Mouse (Mus musculus): ENCODE measurements around the gene Cyth2. TPM values are rescaled to one million over a fixed set of nuclear protein-coding genes. Genes with fewer than 3 reads are reported as not detected.

Gene Cyth2
- total RNA-seq (2022) = 100 to 1,000 TPM; 135 to 147 (median 139) TPM

DNA sequence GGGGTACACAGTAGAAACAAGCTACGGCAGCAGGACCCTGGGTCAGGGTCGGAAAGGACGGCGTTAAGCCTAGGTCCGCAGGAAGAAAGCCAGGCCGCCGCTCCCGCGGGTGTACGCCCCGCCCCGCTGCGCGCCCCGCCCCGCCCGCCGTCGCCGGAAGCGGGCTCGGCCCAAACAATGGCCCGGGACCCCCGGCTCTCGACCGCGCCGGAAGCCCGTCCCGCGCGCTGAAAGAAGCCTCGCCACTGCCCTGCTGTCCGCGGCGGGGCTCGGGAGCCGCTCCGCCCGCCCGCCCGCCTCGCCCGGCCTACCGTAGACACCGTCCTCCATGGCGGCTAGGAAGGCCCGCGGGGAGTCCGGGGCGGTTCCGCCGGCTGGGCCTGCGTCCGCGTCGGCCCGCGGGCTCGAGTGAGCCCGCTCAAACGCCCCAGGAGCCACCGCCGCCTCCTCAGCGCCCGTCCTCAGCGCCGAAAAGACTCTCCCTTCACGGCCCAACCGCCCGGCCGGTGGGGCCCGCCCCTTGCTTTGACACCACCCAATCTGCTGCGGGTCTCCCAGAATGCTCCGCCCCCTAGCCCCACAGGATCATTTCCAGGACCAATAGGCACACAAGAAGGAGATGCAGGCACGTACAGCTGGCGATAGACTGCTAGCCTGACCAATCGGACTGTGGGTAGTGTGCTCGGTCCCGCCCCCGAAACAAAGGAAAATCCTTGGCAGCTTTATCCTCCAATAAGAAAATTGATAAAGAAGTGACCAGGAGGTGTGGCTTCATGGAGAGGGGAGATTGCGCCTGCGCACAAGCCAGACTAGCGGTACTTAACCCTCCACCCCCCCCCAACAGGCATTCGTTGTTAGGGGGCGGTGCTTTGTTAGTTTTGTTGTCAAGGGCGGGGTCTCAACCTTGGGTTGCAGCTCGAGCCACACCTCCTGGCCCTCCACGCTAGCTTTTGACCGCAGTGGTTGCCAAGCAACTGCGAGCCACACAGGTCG, at the start of gene Cyth2:
Gene Cyth2 (minus strand): TSS at position 795 of the 993 bp plus-strand sequence.
- peak; percentile 99 to 100 for DNase-seq (ENCODE audit: low spot score in 2 of 2)

DNA sequence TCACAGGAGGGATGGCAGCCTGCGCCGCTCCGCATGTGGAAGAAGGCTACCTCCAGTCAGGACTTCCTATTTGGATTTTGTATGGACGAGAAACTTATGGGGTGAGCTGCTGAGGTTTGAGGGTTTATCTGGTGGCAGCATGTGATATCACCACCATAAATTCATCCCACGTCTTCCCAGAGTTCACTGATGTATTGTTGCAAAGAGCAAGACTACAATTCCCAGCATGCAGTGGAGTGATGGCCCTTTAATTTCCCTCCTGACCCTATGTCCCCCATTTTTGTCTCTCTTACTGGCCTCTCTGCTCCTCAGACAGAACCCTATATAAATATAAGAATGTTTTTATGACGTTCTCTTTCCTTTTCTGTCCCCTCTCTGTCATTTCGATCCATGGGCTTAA, 48.4 kb upstream of the Cyth2 start:
- DNase-seq (ENCODE audit: low spot score in 2 of 2) = no peak

DNA sequence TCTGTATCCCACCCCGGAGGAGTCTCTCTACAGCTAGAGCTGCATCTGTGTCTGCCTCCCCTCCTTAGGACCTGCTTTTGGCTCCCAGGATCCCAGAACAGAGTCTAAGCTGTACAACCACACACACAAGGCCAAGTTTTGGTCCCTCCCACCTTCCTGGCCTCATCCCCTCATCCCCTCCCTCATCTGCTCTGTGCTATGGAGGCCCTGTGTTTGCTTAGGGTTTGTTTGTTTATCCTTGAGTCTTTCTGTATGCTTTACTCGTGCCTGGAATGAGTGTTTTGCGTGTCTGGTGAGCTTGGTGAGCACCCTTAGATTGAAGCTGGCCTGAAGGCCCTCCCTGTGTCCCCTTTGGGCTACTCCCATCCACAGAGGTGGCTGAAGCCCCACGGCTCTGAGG, 44.6 kb upstream of the Cyth2 start:
- no peak for DNase-seq (ENCODE audit: low spot score in 2 of 2)

DNA sequence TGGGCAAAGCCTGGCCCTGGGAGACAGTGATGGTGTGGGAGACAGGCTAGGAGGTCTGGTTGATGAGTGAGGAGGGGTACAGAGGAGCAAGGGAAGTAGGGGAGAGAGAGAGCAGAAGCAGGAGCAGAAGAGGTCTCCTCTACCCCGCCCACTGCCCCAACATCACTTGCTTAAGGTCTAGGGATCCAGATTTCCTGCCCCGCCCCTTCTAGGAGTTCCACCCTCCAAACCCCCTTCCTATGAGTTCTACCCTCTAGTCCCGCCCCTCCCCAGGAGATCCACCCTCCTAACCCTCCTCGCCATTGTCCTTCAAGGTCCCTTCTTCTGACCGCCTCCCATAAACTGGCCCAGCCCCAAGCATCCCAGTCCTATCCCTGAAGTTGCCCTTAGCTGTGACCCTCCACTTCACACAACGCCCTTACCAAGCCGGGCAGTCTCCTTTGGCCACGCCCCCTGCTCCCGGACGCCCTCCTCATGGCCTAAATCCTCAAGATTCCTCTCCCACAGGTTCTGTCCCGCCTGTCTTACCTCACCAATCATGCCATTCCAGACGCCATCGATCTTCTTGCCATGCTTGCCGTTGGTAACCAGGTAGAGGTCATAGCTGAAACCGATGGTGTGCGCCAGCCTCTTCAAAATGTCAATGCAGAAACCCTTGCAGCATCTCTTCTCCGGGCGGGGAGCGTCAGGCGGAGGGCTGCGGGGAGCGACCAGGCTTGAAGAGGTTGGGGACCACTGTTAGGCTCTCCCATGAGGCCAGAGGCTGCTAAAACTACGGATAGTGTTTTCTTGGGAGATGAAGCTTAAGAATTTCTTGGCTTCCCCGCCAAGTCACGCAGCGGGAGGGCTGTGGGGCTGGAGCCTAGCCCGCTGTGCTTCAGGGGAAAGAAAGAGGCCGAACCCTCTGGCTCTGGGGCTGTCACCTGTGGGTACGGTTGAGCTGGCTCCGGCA, 42.8 kb upstream of the Cyth2 start:
- no peak for DNase-seq (ENCODE audit: low spot score in 2 of 2)

DNA sequence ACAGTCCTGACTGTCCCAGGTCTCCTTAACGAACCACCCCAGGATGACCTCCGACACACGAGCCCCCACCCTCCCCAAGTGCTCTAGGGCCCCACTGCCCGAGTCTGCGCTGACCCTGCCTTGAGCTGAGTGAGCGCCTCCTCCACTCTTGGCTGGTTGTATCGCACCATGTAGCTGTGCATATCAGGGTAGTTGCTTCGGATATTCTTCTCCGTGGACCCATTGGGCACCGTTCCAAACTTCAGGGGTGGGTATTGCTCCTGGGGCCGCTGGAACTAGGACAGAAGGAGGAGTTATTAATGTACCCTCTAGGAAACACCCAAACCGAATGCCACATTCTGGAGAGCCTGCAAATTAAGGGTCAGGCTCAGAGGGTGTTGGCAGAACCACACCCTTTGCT, 38.7 kb upstream of the Cyth2 start:
- DNase-seq (ENCODE audit: low spot score in 2 of 2) = no peak

DNA sequence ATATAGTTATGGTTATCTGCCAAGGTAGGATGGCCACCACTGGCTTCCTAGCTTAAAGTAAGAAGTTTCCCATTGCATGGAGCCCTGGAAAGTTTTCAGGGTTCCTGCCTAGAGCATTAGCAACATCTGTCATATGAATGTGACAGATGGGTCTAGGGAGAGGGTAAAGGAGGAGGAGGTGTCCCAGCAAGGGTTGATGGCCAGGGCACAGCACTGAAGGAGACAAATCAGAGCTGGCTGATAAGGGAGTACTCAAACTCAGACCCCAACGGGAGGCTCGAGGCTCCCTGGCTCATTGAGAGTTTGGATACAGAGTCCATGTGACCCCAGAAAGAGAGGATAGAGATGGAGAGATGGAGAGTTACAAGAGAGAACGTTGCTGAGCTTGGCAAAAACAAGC, 36.3 kb upstream of the Cyth2 start:
- no peak for DNase-seq (ENCODE audit: low spot score in 2 of 2)

DNA sequence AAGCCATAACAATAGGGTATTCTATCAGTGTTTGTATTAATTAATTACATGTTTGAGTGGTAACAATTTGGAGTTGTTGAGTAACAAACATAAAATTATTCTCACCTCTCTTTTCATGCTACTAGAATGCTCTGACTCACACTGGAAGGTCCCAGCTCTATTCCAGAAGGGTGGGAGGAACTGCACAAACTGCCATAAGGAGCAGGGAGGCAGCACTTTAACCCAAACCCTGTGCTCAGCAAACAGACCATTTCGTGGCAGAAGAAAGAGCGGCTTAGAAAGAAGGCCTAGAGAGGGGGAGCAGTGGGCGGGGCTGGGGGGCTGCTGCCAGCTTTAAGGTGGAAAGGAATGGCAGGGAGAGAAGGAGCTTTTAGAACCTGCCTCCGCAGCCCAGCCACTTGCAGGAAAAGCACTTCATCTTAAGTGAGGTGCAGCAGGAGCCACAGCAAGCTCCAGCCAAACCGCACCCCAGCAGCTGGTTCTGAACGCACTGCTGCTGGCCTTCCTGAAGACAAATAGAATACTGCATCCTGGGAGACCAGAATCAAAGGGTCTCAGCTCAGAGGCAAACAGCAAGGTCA, 34.2 kb upstream of the Cyth2 start:
- DNase-seq (ENCODE audit: low spot score in 2 of 2) = no peak

DNA sequence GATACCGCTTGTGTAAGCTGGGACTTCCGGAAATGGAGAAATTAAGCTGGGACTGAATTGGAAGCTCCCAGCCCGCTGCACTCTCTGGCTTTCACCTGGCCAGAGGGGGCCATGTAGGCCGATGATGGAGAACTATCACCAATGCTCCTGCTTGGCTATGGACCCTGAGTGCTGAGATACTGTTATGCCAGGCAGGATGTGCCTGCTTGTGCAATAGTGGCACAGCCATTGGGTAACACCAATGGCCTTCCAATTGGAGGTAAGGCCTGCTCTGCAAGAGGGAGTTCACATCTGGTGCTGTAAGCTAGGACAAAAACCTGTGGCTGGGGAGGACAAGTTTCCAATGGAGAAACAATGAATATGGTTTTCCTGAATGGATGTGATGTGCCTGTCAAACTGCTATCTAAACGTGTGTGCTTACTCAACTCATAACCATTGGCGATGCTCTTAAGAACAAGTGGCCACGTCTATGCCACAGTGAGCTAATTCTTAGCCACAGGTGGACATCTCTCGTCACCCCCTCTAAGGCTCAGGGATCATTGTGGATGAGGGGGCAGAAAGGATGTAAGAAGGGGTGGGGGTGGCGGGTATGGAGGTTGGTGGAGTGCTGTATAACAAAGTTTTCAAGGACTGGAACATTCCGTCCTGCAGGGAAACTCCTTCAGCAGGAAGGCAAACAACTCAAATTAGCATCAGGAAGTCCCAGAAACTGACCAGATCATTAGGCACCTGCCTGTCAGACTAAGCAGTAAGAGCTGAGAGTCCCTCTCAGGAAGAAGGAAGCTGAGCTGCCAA, 28.8 kb upstream of the Cyth2 start:
- no peak for DNase-seq (ENCODE audit: low spot score in 2 of 2)

DNA sequence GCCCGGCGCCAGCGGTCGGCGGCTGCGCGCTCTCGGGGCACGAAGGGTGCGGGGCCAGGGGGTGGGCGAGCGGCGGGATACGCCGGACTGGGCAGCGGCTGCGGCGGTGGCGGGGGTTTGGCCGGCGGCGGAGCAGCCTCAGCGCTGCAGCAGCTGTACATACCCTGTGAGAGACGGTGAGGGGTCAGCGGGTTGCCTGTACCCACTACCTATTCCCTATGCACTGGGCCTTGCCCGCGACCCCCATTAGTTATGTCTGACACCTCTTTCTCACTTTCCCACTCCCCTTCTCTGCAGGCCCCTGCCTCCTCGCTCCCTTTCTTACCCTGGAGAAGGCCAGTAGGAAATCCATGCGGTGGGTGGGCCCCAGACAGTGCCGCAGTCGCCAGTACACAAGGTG, 19.5 kb upstream of the Cyth2 start:
- no peak for DNase-seq (ENCODE audit: low spot score in 2 of 2)

DNA sequence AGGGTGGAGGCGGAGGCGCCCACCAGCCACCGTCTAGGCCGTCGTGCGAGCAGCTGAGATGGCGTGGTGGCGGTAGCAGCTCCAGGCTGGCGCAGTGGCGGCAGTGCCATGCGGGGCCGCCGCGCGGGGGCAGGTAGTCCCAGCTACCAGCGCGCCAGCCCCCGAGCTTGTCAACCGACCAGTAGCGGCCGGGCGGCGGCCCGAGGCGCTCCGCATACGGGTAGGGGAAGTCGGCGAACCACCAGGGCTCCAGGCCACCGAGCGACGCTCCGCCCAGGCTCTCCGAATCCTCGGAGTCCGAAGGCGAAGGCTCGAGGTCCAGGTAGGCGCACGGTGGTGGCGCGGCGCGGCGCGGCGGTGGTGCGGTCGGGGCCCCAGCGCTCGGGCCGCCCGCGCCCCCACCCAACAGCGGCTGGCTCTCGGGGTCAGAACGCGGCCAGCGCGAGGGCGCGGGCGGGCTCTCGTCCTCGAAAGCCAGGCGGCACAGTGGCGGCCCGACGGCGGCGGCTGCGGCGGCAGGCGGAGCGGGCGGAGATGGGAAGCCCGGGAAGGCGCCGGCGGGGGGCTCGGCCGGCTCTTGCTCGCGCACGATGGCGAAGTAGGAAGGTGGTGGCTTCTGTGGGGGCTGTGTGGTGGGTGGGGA, 18.9 kb upstream of the Cyth2 start:
- no peak for DNase-seq (ENCODE audit: low spot score in 2 of 2)

DNA sequence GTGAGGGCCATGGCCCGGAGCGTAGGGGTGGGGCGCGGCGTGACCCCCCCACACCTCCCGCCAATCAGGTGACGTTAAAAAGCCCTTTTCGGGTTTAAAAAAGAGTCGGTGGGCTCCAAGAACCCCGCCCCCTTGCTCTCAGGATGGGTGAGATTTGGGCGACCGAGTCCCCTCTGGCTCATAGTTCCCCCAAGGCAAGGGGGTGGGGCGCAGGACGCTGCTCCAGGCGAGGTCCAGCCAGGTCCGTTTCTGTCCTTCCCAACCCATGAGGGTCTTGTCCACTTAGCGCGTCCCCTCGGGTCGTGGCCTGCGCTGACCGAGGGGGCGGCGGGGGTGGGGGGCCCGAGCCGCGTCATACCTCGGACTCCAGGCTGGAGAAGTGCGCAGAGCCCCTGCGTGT, 18.0 kb upstream of the Cyth2 start:
- DNase-seq (ENCODE audit: low spot score in 2 of 2) = no peak

DNA sequence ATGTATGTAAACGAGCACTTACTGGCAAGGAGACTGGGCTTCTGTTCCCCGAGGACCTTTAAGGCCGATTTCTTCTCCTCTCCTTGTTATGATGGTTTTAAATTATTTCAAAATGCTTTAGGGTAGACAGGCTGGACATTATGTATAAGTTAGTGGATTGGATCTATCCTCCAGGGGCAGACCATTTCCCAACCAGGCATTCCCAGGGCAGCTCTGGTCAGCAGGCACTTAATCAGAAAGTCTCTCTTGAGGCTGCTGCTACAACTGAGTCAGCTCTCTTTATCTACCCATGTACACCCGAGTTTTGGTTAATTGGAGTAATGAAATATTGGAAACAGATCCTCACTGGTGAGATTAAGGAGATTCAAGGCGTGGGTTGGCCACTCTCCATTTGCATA, 16.7 kb upstream of the Cyth2 start:
- DNase-seq (ENCODE audit: low spot score in 2 of 2) = no peak

DNA sequence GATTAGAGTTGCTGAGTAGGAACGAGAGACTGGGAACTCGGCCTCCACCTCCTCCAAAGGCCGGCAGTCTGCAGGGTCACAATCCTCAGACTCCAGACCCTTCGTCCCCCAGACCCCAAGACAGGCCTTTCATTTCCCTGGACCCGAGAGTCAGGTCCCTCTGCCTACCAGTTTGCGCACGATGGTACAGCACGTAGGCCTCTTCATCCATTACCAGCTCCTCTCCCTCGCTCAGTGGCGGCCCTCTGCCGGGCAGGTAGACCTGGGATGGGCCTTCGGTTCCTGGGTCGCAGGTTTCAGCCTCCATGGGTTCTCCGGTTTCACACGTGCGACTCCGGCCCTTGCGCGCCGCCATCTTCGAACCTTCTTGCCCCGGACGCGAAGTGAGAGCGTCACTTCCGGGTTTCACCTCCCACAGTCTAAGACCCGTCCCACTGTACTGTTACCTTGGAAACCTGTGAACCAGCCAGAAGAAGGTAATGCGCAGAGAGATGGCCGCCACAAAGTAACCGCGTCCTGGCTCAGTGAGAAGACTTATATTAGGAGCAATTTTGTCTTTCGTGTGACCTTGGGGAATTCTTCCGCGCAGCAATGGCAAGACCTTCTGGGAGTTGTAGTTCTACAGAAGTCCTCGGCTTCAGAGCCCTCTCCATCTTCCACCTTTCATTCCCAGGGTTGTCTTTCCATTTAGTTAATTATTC, 16.2 kb upstream of the Cyth2 start, which contains the start of gene Grwd1:
Gene Grwd1 (minus strand): TSS at position 518 of the 701 bp plus-strand sequence.
- peak; percentile 85 to 87 for DNase-seq (ENCODE audit: low spot score in 2 of 2)

DNA sequence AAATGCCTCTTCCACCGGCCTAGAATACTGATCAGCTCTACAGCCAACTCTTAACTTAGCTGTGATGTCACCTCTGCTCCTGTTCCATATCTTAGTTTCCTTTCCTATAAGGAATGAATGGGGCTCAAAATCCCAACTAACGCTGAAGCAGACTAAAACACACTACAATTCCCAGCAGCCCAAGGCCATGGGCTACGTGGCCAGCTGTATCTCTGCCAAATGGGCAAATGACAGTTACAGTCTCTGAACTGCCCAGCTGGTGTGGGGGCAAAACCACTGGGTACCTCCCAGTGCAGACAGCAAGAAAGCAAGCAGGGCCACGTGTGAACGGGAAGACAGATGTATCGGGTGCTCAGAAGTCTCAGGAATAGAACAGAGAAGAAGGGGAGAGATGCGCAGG, 12.2 kb upstream of the Cyth2 start:
- no peak for DNase-seq (ENCODE audit: low spot score in 2 of 2)

DNA sequence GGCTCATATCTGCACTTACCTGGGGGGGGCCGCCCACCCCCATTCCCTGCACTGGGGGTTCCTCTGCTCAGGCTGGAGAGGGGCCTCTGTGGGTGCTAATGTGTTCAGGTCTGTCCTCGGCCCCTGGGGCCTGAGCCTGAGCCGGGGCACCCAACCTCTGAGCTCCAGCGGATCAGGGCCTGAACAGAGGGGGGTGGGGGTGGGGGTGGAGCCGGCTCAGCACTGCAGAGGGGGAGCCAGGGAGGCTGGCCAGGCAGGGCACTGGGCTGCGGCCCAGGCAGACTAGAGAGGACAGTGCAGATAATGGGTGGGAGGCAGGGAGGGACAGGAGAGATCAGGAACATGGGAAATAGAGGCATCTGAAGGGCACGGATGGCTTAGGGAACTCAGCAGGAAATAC, 10.2 kb upstream of the Cyth2 start, which contains the start of gene Kcnj14:
Gene Kcnj14 (minus strand): TSS at position 185 of the 400 bp plus-strand sequence.
- no peak for DNase-seq (ENCODE audit: low spot score in 2 of 2)

DNA sequence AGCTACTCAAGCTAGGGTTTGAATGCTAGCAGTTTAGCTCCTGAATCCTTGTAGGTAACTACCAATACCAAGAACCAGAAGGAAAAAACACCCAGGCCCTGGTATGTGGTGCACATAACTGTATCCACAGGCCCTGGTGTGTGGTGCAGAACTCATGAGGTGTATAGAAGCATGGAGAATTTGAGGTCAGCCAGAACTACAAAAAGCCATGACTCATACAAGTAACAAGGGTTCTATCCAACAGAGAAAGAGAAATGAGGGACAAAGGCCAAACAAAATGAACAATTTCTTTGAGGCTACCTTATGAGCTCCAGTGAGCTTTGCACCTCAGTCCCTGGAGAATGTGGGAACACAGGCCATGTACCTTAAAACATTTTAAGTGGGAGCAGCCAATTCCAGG, 6.5 kb upstream of the Cyth2 start:
- no peak for DNase-seq (ENCODE audit: low spot score in 2 of 2)

DNA sequence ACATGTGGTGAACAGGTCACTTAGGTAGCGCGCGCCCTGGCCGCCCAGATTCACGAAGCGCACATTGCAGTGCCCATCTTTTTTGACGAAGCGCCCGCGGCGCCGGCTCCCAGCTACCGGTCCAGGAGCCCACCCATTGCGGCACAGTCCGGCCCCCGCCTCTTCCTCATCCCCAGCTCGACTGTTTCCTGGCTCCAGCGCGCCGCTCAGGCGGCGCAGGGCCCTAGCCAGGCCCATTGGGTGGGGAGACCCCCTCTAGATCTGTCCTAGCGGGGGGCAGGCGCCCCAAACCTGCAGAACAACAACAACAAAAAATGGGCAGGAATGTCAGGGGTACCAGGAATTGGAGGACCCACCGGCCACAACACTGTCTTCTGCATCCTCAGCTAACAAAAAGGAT, 5.5 kb upstream of the Cyth2 start:
- DNase-seq (ENCODE audit: low spot score in 2 of 2) = no peak

DNA sequence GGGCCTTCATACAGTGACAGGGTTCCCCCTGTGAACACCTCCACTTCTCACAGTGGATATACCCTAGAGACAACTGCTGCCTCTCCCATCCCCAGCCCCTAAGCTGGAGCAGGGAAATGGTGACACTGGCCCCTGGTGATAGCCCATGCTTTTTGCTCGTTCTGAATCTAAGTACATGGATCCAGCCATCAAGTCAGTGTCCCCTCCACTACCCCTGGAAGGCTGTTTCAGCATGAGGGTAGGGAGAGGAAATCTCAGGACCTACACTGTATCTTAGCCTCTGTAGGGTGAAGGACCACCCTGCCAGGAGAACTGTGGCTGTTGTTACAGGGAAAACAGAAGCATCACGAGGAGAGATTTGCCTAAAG, 1.6 kb upstream of the Cyth2 start:
- no peak for DNase-seq (ENCODE audit: low spot score in 2 of 2)

DNA sequence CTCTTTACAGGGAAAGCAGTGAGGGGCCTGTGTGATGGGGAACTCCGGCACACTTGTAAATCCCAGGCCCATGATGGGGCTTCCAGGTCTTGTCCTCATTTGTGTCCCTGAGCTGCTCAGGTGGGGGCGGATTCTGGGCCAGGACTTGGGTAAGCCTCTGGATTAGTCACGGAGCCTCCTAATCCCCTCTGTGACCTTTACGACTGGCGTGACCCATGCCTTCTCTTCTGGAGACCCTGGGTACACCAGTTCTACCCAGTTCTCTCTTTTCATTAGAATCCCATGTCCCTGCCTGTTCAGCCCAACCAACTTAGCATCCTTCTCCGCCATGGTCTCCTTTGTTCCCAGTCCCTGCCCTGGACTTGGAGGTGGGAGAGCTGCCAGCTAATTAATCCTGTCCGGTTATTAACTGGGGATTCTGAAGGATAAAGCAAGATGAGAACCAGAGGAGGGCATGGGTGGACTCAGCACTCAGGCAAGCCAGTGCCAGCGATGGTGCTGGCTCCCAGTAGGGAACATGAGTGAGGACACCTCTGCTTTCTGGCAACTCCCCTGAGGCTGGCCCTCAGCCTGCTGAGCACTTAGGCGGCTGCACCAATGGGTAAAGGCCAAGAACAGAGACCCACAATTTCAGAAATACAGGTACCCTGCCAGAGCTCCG, 1.1 kb upstream of the Cyth2 start:
- no peak for DNase-seq (ENCODE audit: low spot score in 2 of 2)
